Mouse (Mus musculus) cerebral cortex, adult 2 months (tissue): Measurements from ENCODE around the gene Pms1.

Experiments
- WGBS: fragments of 180-500 bp; shearing (Covaris S2); methylation state at CpG from one replicate; pipeline ENCODE4 v1.1.7; 2018; 5-methylcytosine and 5-hydroxymethylcytosine counted together

Gene Pms1

DNA sequence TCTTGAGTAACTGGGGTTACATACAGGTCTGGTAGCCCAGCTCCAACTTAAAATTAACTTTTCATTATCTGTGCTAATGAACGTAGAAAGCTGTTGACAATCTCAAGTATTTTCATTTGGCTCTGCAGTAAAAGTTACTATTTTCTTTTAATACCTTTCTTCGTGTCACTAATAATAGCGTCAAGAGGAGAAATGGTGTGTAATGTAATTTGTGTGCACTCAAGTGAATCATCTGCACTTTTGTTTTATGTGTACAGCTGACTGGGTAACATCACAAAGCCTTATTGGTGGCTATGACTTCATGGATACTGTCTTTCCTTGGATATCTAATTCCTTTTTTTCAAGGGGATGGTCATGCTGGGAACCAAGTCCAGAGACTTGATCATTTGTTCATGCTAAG, 110.5 kb downstream of the Pms1 start:
- 78% methylated on average over 3 of the region's 3 CpGs for WGBS

- 61% methylated on average over 6 of the region's 6 CpGs for WGBS
These were observed 139.1 kb downstream of the Pms1 start for GRCm38 (mm10) chr1:53157715-53158114.
